Mouse (Mus musculus): ENCODE results near the gene Gm6169.
"Not testable (repeated sequence)": the region's sequence is repeated elsewhere in the genome, so short reads cannot be mapped to it uniquely, and the experiment has no call there.

Gm6169 gene

DNA sequence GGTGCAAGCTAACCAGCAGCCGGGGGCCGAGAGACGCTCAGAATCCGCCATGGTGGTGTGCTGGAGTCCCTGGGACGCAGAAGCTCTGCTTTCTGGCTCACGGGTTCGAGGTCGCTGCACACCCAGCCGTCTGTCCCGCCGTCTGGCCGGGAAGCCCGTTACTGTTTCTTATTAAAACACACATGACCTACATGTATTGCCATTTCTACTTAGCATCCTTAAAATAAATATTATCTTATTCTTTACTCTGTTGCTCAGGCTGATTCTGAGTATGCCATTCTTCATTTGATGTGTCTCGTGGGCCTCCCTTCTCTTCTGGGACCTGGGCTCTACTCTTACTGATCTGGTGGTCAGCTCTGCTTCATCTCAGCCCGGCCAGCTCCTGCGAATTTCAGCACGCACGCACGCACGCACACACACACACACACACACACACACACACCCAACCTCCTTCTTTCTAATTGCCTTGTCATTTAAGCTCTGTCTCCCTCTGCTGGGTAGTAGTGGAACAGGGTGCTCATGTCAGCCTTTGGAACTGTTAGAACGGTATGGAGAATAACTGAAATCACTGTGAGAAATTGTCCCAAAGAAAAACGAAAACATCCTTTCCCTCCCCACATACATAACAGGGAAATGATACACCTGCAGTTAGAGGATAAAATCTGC lies at the start of gene Gm6169:
Gm6169 (minus strand) TSS at position 51 of the 666 bp plus-strand sequence.
- DNase-seq (ENCODE audit: low read depth, low spot score), result peak; percentile 39

GRCm38 (mm10) chr13:97145834-97146233 lies 46.8 kb upstream of the Gm6169 start:
- DNase-seq (ENCODE audit: low read depth, low spot score), result peak; percentile 68

DNA sequence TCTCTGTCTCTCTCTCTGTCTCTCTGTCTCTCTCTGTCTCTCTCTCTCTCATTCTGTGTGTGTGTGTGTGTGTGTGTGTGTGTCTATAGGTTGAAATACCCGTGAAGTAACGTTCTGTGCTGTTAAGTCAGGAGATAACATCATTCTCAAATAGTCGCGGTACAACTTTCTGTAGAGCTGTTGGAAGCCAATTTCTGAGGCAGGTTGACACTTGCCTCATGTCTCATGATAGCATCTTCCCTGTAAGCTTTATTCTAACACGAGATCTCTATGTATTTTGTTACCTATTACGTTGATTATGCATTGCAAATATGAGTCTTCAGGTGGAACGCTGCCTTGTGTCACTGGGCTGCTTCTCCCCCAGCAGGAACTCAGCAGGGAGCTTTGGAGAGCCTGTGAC lies 43.3 kb upstream of the Gm6169 start:
- no peak for DNase-seq (ENCODE audit: low read depth, low spot score)

DNA sequence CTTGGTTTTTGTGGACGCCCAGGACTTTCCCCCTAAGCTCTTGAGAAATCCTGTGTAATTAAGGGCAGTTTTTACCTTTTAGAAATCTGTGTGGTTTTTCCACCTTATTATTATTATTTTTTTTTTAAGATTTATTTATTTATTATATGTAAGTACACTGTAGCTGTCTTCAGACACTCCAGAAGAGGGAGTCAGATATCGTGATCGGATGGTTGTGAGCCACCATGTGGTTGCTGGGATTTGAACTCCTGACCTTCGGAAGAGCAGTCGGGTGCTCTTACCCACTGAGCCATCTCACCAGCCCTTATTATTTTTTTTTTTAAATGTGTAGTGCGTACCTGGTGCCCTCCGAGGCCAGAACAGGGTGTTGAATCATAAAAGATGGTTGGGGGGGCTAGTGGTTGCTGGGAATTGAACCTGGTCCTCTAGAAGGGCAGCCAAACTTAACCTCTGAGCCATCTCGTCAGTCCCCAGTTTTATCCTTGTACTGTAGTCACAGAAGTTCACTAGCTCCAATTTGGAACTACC lies 39.4 kb upstream of the Gm6169 start:
- peak; percentile 12 for DNase-seq (ENCODE audit: low read depth, low spot score)

- DNase-seq (ENCODE audit: low read depth, low spot score), result peak; percentile 95
Measured at GRCm38 (mm10) chr13:97137466-97138400, 38.7 kb upstream of the Gm6169 start, which contains the start of the genes Gfm2 and Nsa2. Gene Gfm2, plus strand, starts transcription at chr13:97137937. Gene Nsa2, minus strand, starts transcription at chr13:97137937.

DNA sequence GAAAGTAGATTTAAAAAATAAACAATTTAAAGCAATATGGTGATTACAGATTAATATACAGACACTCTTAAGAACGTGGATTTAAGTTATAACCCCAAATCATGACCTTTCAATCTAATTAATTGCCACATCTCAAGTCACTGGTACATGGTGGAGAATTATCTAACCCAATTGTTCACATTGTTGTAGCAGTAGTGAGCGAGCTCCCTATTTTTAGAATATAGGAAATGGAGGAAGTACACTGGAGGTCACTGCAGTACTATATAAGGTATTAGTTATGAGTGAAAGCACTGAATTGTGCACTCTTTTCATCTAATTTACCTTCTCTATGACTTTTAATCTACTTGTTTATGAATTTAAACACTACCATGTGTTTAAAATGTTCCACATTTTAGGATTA lies 31.4 kb upstream of the Gm6169 start:
- DNase-seq (ENCODE audit: low read depth, low spot score), result not testable (repeated sequence)

DNA sequence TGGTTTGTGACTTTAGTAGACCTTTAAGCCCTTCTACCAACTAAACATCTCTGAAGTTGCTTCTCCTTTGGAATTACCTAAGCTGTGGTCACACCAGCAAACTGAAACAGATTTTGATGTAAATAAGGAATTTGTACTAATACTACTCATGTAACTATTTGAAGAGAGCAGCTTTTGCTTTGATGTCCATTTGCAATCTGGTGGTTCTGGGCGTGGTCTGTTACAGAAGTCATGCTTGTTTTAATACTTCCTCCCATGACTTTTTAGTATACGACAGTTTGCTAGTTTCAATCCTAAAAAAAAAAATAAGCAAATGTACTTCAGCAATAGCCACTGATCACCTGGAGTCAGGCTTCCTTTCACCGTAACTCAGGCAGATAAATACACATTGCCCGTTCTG lies 30.6 kb upstream of the Gm6169 start:
- not testable (repeated sequence) for DNase-seq (ENCODE audit: low read depth, low spot score)

DNA sequence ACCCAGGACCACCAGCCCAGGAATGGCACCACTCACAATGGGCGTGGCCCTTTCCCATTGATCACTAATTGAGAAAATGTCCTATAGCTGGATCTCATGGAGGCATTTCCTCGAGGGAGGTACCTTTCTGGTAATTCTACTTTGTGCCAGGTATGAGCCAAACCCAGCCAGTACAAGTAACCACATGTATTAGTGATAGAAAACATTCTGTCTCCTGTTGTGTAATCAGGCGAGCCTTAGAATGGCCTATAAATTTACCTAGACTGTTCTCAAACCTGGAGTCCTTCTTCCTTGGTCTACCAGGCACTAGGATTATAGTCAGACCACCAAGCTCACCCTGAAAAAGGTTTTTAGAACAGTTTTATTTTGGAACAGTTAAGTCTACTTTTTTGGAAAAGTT lies 22.3 kb upstream of the Gm6169 start:
- DNase-seq (ENCODE audit: low read depth, low spot score), result no peak

GRCm38 (mm10) chr13:97109046-97109445 lies 10.0 kb upstream of the Gm6169 start:
- no peak for DNase-seq (ENCODE audit: low read depth, low spot score)

- DNase-seq (ENCODE audit: low read depth, low spot score), result not testable (repeated sequence)
Measured at GRCm38 (mm10) chr13:97107721-97108120, 8.7 kb upstream of the Gm6169 start.

- no peak for DNase-seq (ENCODE audit: low read depth, low spot score)
Measured at GRCm38 (mm10) chr13:97104996-97105395, 6.0 kb upstream of the Gm6169 start.

GRCm38 (mm10) chr13:97095726-97096125 lies 3.3 kb downstream of the Gm6169 start:
- DNase-seq (ENCODE audit: low read depth, low spot score), result no peak

- DNase-seq (ENCODE audit: low read depth, low spot score), result no peak
Measured at GRCm38 (mm10) chr13:97088183-97088582, 10.9 kb downstream of the Gm6169 start.

DNA sequence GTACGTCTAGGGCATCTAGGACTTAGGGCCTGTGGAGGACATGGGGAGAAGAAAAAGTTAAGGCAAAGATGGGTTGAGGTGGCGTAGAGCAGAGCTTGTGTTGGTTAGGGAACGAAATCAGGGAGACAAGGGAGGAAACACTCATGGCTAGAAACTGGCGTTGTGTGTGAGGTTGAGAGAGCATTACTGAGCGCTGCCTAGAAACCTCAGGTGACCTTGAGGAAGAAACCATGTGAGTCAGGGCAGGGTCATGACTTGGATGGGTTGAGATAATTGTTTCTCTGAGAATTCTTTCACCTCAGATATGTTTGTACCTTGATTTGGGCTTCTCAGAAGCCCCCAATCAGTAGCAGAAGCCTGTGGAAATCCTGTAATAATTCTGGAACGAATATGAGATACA lies 11.6 kb downstream of the Gm6169 start:
- DNase-seq (ENCODE audit: low read depth, low spot score), result no peak

- no peak for DNase-seq (ENCODE audit: low read depth, low spot score)
Measured at GRCm38 (mm10) chr13:97086316-97086715, 12.7 kb downstream of the Gm6169 start.

- DNase-seq (ENCODE audit: low read depth, low spot score), result no peak
Measured at GRCm38 (mm10) chr13:97082432-97082831, 16.6 kb downstream of the Gm6169 start.

- DNase-seq (ENCODE audit: low read depth, low spot score), result no peak
Measured at GRCm38 (mm10) chr13:97080615-97081014, 18.4 kb downstream of the Gm6169 start.

- no peak for DNase-seq (ENCODE audit: low read depth, low spot score)
Measured at GRCm38 (mm10) chr13:97080201-97080600, 18.8 kb downstream of the Gm6169 start.

DNA sequence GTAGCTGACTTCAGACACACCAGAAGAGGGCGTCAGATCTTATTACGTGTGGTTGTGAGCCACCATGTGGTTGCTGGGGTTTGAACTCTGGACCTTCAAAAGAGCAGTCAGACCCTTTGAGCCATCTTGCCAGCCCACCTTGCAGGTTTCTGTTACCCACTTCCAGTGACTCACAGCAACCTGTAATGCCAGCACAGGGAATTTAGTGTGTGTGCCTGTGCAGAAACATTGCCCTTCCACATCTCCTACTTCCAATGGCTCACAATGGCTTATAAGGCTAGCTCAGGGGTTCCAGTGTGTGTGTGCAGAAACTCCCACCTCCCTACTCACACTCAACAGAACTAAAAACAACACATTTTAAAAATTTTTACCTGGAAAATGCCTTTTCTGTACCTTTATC lies 21.5 kb downstream of the Gm6169 start:
- no peak for DNase-seq (ENCODE audit: low read depth, low spot score)

- no peak for DNase-seq (ENCODE audit: low read depth, low spot score)
Measured at GRCm38 (mm10) chr13:97073497-97073896, 25.5 kb downstream of the Gm6169 start.

DNA sequence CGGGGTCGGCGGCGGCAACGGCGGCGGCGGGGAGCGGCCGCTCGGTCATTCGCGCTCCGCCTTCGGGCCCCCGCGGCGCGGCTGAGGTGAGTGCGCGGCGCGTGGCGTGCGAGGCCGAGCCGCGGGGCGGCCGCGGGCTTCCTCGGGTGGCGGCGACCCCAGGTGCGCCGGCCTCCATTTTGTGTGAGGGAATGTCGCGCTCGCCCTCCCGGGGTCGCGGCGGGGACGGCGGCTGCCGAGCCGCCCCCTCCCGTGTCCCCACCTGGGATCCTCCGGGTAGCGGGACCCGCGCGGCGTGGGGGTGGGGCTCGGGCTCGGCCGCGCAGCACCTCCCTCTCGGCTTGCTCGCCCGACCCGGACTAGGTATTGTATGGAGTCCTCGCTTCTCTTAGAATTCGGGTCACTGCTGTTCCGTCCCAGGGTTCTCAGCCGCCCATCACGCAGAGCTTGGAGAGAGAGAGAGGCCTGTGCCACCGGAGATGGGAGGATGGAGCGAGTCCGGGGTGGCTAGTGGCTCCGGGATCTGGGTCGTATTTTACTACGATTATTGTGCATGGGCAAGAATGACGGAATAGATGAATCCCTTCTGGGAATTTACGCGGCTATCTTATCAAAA lies 27.3 kb downstream of the Gm6169 start:
- no peak for DNase-seq (ENCODE audit: low read depth, low spot score)
